Mouse (Mus musculus) neural tube, embryonic 14.5 days (tissue): Measurements from ENCODE around the gene Cops9. TPM values are rescaled to one million over a fixed set of nuclear protein-coding genes. Genes with fewer than 3 reads are reported as not detected.

ENCODE experiments used
- ATAC-seq: fragments of 200-750 bp; cut with Nextera tagmentation; 2 replicates; pipeline ENCODE4 v1.8.0; 2017; ENCODE audit warnings: low read depth, mild to moderate bottlenecking, moderate TSS enrichment, moderate library complexity
- H3K27ac ChIP-seq: fragments of 300-500 bp; sonication (generic); 2 replicates; pipeline ENCODE4 v1.5.1; 2014; ENCODE audit warnings: low read depth, mild to moderate bottlenecking, control low read depth, low read length, moderate library complexity, mixed read lengths
- H3K27me3 ChIP-seq: fragments of 300-500 bp; sonication (generic); 2 replicates; pipeline ENCODE4 v1.6.1; 2014; ENCODE audit warnings: low read length; ENCODE audit not compliant: control insufficient read depth, insufficient read depth
- H3K36me3 ChIP-seq: fragments of 300-500 bp; sonication (generic); 2 replicates; pipeline ENCODE4 v1.6.1; 2014; ENCODE audit warnings: low read length, mixed read lengths; ENCODE audit not compliant: control insufficient read depth, insufficient read depth
- H3K4me1 ChIP-seq: fragments of 300-500 bp; sonication (generic); 2 replicates; pipeline ENCODE4 v1.6.1; 2014; ENCODE audit warnings: low read length; ENCODE audit not compliant: control insufficient read depth, insufficient read depth
- H3K4me2 ChIP-seq: fragments of 300-500 bp; sonication (generic); 2 replicates; pipeline ENCODE4 v1.6.1; 2014; ENCODE audit warnings: mild to moderate bottlenecking, low read depth, low read length, control low read depth
- H3K4me3 ChIP-seq: fragments of 300-500 bp; sonication (generic); 2 replicates; pipeline ENCODE4 v1.5.1; 2014; ENCODE audit warnings: low read depth, low read length, control low read depth, mixed read lengths
- H3K9ac ChIP-seq: fragments of 300-500 bp; sonication (generic); replicated peaks from 2 replicates; pipeline ENCODE4 v1.6.1; 2014; ENCODE audit warnings: low read depth, mild to moderate bottlenecking, control low read depth, low read length, mixed read lengths
- H3K9me3 ChIP-seq: fragments of 300-500 bp; sonication (generic); 2 replicates; pipeline ENCODE4 v1.6.1; 2016; ENCODE audit warnings: low read length; ENCODE audit not compliant: control insufficient read depth
- WGBS: fragments of 180-500 bp; shearing (Covaris S2); extraction: QIAGEN DNeasy Blood & Tissue Kit; methylation state at CpG from one replicate; pipeline ENCODE4 v1.1.7; 2014; 5-methylcytosine and 5-hydroxymethylcytosine counted together
- polyA plus RNA-seq: library from polyadenylated mRNA; unstranded; fragments of >200 nt; fragmentation: Nextera tagmentation; extraction: Ambion mirVana; gene quantifications from 2 replicates; pipeline ENCODE4 v1.2.1, GENCODE M21; 2014

Gene Cops9
- polyA plus RNA-seq, 1 experiment from 2014 or later = 641 TPM

- H3K9me3 ChIP-seq = no peaks in the 10 kb centered on the region
- WGBS = 91% methylated on average over 3 of the region's 3 CpGs
- ATAC-seq = no peak
- no peaks in the 10 kb centered on the region for H3K4me1 ChIP-seq
- H3K27ac ChIP-seq = no peak overlapping the region
- H3K4me2 ChIP-seq = no peak overlapping the region
- no peak overlapping the region for H3K4me3 ChIP-seq
- no peaks in the 10 kb centered on the region for H3K36me3 ChIP-seq
- H3K27me3 ChIP-seq = no peaks in the 10 kb centered on the region
- H3K9ac ChIP-seq = no peak overlapping the region
Observed at GRCm38 (mm10) chr1:92596019-92596418, 45.8 kb downstream of the Cops9 start.

- H3K4me2 ChIP-seq = no peak within 1 kb of the TSS
- no peak within 1 kb of the TSS for H3K4me3 ChIP-seq
- H3K27ac ChIP-seq = no peak within 1 kb of the TSS
- H3K9me3 ChIP-seq = no peaks in the 10 kb centered on the region
- H3K4me1 ChIP-seq = no peaks in the 10 kb centered on the region
- H3K27me3 ChIP-seq = no peaks in the 10 kb centered on the region
- no peak within 1 kb of the TSS for H3K9ac ChIP-seq
- H3K36me3 ChIP-seq = no peaks in the 10 kb centered on the region
- no peak for ATAC-seq
Observed at GRCm38 (mm10) chr1:92594111-92594510, 47.7 kb downstream of the Cops9 start, which contains the start of gene Olfr1411. Olfr1411 (plus strand) TSS chr1:92594411.

Other genes starting within 250 kb of the Cops9 start
- gene Ndufa10, start 168.1 kb downstream of the Cops9 start, polyA plus RNA-seq = 326 and 363 TPM in 2 replicates
- gene Olfr1416, start 156.9 kb downstream of the Cops9 start, polyA plus RNA-seq = not detected in 2 replicates
- gene Olfr1415, start 145.9 kb downstream of the Cops9 start, polyA plus RNA-seq = not detected in 2 replicates
- not detected in 2 replicates for gene Olfr1414, start 123.3 kb downstream of the Cops9 start, polyA plus RNA-seq
- not detected in 2 replicates for gene Olfr1413, start 70.7 kb downstream of the Cops9 start, polyA plus RNA-seq
- gene Olfr1412, start 56.2 kb downstream of the Cops9 start, polyA plus RNA-seq = not detected in 2 replicates
- gene Olfr1411, start 47.6 kb downstream of the Cops9 start, polyA plus RNA-seq = not detected in 2 replicates
- gene Olfr1410, start 36.2 kb downstream of the Cops9 start, polyA plus RNA-seq = not detected in 2 replicates
- gene Olfr12, start 24.2 kb downstream of the Cops9 start, polyA plus RNA-seq = not detected in 2 replicates
- 0.21 TPM in 1 of 2 replicates, not detected in the other for gene Otos, start 6.9 kb upstream of the Cops9 start, polyA plus RNA-seq
- 58.5 and 65.7 TPM in 2 replicates for gene Gpc1, start 189.7 kb upstream of the Cops9 start, polyA plus RNA-seq